Mouse (Mus musculus): ENCODE data around the gene Fgd1.
A peak's percentile ranks its signal among the peaks of the same experiment; 100 is the strongest.

Fgd1 gene

DNA sequence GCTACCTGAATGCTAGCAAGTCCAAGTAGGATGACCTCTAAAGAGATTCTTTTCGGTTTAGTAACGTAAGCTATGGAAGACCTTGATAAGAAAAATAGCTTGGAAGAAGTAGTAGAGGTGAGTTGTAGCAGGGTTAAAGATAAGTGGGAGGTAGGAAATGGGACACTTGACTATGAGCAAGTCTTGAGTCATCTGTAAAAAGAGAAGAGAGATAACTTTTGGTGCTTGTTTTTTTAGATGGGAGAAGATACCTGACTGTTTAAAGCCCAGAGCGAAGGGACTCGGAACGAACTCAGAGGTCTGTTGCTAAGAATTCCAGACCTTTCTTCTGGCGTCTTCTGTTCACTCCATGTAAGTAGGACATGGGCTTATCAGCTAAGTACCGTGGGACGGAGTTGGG is at the start of gene Fgd1:
Gene Fgd1, plus strand, starts transcription at position 301 of the 400 bp plus-strand sequence.
- DNase-seq (ENCODE audit: low read depth): no peak

DNA sequence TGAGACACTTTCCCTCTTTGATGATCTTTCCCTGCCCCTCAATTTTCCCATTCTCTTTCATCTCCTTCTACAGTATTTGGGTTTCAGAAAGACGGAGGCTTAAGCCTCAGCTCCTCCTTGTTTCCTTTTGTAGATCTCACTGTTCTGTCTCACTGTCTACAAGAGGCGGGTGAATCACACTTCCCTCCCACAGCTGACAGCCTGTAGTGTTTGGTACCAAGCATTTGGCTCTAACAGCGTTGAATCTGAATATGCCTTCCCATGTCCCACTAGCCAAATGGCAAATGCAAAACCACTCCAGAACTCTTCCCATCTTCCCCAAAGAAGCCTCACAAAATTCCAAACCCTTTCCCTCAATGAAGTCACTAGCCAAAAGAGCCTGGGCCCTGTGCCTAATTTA is 49.2 kb upstream of the Fgd1 start:
- DNase-seq (ENCODE audit: low read depth): no peak

DNA sequence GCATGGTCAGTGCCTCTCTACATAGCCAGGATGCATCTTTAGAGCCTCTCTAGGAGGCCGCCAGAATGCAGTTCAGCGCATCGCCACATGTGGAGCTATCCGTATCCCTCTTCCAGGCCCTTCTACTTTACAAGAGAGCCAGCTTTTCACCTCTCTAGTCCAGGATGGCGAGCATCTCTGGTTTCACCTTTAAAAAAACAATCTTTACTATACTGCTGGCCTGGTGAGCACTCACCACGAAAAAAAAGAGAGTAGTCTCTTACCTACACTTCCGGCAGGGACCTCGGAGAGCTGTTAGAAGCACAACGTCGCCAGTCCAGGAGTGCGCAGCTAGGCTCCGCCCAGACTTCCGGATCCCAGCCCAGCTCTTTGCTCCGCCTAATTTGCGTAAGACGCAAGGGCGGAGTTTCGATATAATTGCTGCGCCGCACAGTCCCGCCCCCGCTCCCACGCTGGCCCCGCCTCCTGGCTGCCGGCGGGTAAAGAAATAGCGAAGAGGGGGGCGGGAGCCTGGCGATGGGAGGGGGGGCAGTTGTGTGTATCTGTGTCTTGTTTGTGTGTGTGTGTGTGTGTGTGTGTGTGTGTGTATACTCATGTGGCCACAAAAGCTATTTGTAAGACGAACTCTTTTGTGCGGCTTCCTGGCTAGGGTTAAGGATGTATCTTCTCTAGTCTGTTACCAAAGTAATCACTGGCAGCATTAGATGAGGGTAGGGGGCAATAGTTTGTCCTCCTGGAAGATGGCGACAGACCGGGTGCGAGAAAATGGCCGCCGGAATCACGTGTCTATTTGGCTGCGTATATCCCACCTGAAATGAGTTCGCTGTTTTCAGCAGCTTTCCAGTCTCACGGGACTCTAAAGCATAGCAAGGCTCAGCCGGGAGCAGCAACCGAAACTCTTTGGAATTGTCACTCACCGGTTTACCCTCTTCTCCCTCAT is 28.7 kb upstream of the Fgd1 start, which contains the start of gene Gnl3l:
Gene Gnl3l, minus strand, starts transcription at position 385 of the 940 bp plus-strand sequence.
- peak; percentile 94 for DNase-seq (ENCODE audit: low read depth)

DNA sequence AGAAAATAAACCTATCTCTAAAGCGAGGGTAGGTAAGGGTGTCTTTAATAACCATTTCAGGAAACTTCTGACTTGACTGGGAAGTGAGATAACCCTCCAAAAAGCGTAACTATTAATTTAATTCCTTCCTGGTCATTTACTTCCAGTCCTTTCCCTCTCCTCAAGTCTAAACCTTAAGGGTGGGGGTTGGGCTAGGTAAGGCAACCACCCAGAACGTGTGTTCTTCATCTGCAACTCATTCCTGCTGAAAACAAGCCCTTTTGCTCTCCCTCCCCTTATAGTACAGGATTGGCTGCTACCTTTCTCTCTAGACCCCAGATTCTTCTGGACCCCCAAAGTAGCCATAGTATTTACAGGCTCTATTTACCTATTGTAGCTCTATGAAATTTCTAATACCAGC is 28.1 kb upstream of the Fgd1 start:
- DNase-seq (ENCODE audit: low read depth): no peak

DNA sequence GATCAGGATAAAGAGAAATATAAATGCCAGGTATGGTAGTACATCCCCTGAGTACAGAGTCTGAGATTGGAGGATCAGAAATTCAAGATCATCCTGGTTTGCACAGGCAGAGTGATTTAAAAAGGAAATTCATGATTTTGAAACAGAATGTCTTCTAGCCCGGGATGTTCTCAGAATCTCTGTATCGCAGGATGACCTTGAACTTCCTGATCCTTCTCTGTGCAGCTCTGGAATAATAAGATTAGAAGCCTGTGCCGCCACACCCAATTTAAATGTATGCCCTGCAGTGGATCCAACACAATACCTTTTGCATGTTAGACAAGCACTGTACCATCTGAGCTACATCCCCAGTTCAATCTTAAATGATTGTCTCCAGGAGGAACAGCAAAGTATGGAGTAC is 27.2 kb upstream of the Fgd1 start:
- DNase-seq (ENCODE audit: low read depth): no peak

DNA sequence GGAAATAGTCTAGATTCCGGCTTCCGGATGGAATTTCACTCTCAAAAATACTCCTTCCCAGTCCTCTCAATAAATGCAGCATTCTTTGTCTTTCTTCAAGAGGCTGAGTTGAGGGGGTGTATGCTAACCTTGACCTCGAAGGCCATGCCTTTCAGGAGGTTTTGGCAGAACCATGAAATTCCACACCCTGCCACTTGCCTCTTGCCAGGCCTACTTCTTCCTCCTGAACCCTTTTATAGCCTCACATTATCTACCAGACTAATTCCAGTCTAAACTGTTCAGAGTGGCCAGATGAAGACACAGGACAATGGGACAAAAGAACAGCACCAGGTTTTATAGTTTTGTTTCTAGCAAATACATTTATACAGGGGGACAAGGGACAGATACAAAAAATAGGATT is 14.6 kb upstream of the Fgd1 start:
- DNase-seq (ENCODE audit: low read depth): no peak

DNA sequence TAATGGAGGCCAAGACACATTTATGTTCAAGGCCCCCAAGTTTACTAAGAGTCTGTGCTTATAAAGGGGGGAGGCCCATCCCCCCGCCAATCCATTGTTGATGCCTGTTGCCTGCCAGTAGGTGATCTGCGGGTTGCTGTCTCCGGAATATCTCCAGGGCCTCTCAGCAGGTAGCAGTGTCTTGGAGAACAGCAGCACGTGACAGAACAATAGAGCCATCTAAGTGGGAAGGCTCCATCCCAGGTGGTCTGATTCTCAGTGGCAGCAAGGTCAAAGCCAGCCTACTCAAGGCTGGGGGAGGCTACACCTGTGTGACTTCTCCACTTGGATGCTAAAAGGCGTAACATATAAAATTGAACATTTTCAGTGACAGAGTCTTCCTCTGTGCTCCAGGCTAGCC is 4.7 kb upstream of the Fgd1 start:
- no peak for DNase-seq (ENCODE audit: low read depth)

DNA sequence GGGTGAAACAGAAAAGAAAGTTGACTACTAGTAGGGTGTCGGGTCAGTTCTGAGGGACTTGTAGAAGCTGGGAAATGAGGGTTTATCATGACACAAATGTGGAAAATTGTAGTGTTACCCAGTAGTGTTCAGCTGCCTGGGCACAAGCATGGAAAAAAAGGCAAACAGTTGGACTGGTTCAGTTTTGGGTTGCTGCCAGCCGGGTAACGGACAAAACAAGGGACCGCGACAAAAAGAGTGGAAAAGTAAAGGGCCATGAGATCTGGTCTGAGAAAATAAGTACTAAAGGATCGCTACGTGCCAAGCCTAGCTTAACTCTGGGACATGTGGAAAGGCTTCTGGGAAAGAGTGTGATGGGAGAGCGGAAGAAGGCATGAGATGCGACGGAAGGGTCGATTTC is 371 bp downstream of the Fgd1 start:
- DNase-seq (ENCODE audit: low read depth): no peak

DNA sequence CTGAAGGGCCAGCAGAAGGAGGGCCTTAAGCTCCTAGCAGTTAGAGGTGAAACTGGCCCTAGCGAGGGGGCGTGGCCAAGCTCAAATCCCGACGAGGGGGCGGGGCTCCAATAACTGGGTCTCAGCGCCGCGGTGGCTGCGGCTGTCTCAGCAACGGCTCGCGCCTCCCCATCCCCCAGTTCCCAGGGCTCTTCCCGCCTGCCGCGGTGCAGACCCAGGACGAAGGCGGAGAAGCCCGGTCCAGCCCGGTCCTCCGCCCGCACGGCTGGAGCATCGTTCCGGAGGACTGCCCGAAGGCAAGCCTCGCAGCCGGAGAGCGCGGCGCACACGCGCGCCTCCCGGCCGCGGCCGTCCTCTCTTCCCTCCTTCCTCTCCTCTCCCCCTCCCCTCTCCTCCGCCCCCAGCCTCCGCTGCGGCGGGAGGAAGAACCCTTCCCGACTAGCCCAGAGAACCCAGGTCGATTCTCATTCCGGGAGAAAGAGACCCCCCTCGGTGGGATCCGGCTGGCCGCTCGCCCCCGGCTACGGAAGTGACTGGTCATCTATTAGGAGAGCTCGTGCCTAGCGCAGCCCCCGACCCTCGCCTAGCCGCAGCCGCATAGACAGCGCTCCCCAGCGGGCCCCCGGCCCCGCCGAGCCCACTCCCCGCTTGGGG is 954 bp downstream of the Fgd1 start:
- DNase-seq (ENCODE audit: low read depth): peak; percentile 49

DNA sequence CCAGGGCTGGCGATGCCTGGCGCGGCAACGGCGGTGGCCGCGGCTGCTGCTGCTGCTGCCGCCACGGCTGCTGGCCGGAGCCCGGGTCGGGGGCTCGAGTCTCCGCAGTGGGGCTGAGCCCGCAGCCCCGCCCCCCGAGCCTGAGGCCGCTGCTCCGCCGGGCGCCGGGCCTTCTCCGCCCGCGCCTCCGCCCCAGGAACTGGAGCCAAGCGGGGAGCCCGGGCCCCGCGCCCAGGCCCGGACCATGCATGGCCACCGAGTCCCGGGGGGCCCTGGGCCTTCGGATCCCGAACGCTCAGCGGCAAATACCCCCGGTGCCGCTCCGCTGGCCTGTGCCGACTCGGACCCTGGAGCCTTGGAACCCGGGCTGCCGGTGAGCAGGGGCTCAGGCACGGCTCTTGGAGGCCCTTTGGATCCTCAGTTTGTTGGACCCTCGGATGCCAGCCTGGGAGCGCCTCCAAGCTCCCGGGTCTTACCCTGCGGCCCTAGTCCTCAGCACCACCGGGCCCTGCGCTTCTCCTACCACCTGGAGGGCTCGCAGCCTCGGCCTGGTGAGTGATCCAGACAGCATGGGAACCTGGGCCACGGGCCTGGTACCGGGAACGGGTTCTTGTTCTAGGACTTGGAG is 1.6 kb downstream of the Fgd1 start:
- DNase-seq (ENCODE audit: low read depth): peak; percentile 10

DNA sequence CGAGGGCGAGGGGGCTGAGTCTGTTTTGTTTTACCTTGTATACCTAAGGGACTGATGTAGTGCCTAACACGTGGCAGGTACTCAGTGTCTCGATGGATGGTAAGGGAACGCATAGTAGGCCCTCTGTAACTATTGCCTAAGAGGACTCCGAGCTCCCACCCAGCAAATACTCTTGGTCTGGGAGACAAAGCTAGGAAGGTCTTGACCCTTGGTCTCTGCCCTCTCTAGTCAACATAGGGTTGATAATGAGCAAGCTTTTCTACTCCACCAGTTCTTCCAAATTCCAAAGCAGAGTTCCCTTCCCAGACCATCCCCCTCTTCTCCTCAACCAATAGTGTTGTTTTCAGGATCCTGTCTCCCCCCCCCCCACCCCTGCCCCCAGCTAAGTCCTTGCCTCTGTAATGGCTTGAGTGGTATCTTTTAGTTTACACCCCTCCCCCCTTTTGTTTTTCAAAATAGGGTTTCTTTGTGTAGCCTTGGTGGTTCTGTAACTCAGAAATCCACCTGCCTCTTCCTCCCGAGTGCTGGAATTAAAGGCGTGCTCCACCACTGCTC is 3.8 kb downstream of the Fgd1 start:
- DNase-seq (ENCODE audit: low read depth): no peak

DNA sequence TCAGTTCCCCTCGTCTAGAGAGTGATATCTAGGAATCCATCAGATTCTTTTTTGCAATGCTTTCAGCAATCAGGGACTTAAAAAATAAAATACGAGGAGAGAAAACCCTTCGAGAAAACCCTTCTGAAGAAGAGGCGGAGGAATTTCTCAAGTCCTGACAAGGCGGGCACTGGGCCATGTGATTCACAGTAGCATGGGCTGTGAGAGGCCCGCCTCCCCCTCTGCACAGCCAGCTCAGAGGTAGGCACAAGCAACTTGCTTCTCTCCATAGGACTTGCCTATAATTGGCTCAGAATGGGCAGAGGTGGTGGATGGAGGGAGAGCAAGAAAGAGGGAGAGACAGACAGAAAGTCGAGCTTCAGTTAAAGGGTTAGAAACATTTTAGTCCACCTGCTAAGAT is 4.4 kb downstream of the Fgd1 start:
- DNase-seq (ENCODE audit: low read depth): no peak

DNA sequence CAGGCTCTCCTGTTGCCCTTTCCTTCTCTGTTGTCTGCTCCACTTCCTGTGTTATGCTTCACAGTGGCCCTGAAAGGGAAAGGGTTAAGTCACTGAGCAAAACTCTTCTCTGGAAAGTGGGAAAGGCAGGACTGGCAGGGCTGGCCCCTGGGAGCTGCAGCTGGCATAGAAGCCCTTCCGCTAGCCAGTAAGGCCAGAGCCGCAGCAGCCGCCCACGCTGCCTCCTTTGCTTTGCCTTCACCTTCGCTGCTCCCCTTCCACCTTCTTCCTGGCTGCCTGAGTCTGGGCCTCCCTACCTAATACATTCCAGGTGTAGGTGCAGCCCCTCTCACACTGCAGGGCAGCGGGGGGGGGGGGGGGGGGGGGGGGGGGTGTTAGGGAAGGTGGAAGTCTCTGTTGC is 8.5 kb downstream of the Fgd1 start:
- DNase-seq (ENCODE audit: low read depth): no peak

DNA sequence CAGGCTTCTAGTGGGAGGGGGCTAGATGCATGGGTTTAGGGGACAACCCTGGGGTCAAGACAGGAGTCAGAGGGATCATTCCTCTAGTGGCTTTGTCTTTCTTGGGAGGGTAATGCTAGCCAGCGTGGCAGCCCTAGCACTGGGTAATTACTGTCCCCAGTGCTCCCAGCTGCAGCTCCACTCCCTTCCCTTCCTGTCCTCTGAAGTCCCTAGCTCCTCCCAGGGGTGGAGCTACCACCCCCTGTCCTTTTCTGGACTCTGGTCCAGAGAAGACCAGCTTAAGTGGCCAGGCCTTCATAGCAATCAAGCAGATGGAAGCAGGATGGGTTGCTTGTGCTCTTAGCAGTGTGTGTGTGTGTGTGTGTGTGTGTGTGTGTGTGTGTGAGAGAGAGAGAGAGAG is 9.6 kb downstream of the Fgd1 start:
- no peak for DNase-seq (ENCODE audit: low read depth)

DNA sequence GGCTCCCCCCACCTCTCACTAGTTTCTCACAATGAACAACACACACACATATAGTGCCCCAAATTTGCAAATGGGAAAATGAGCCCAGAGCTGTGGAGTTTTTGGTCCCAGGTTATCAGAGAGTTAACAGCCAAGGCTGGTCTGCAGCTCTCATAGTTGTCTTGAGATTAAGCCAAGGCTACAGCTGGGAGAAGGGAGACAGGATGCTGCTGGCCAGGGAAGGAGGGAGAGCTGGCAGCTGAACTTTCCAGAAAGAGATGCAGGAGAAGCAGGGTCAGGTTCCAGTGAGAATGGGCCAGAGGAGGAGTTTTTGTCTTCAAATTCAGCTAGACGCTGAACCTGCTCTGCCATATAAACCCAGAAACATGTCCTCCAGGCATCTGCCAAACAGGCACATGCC is 13.4 kb downstream of the Fgd1 start:
- no peak for DNase-seq (ENCODE audit: low read depth)

DNA sequence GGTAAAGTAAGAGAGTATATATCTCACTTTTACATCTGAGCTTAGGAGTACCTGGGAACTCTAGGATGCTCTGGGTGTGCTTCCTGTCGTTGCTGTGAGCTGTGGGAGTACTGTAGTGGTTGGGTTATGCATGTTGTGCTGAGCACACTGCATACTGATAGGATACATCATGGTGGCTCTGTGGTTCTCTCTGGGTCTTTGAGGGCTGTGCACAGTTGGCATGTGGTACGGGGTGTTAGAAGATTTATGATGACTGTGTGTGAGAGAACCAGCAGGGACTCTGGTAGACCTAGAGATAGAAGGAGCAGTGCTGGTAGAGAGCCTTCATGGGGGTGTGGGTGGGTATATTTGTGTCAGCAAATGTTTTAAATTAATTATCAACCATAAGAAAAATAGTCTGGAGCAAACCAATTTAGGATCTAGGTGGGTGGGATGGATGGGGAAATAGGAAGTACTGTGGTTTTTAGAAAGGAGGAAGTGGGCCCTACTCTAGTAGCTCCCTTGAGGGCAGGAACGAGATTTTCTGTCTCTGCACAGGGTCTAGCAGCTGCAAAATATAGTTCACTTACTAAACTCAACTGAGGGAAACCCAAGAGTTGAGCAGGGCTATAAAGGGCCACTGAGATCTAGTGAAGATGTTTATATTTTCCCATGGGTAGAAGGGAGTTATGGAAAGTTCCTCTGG is 15.8 kb downstream of the Fgd1 start:
- DNase-seq (ENCODE audit: low read depth): no peak

DNA sequence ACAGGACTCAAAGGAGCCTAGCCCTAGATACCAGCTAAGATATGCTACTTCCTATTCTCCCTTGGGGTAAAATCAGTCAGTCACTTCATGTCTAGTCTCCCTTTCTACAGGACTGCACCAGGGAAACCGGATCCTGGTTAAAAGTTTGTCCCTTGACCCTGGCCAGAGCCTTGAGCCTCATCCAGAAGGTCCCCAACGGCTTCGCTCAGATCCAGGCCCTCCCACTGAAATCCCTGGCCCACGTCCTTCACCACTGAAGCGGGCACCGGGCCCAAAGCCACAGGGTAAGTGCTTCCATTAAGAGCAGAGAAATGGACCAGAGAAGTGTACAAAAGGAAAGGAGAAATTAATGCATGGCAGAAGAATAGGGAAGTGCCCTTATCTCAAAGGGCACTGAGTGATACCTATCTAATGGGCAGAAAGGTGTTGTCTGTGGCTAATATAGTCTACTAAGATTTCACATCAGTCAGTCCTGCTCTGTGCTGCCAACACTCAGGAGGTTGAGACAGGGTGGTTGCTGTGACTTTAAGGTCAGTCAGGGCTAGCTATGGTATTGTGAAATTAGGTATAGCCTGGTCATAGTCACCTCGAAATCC is 20.2 kb downstream of the Fgd1 start:
- no peak for DNase-seq (ENCODE audit: low read depth)

DNA sequence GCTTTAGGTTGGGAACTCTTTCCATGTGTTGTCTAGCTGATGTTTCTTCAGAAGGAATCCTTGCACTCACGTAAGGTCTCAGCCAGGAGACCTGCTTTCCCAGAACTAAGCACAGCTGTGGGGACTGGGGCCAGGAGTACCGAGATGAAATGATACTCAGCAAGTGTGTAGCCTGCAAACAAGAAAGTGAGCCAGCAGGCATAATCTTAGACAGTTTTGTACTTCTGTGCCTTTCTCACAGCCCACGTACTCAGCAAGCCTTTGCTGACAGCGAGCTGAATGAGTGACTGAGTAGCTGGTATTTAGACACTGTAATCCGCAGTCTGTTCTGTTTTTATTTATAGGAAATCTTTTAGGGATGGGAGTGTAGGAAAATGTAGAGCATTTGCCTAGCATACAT is 21.9 kb downstream of the Fgd1 start:
- DNase-seq (ENCODE audit: low read depth): no peak

DNA sequence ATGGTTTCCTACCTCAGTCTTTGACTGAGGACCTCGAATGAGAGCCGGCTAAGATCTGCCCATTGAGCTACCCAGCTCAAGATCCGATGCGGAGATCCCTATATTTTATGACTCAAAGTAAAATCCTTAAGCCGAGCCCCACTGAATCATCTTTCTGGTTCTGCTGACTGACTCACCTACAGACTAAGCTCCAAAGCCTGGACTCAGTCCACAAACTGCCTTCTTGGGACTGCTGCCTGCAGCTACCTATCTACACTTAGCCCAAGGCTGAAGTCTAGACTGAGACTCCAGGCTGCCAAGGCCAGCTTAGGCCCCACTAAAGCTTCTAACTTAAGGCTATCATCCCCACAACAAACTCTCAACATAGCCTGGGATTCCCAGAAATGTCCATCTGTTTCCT is 30.1 kb downstream of the Fgd1 start:
- no peak for DNase-seq (ENCODE audit: low read depth)

DNA sequence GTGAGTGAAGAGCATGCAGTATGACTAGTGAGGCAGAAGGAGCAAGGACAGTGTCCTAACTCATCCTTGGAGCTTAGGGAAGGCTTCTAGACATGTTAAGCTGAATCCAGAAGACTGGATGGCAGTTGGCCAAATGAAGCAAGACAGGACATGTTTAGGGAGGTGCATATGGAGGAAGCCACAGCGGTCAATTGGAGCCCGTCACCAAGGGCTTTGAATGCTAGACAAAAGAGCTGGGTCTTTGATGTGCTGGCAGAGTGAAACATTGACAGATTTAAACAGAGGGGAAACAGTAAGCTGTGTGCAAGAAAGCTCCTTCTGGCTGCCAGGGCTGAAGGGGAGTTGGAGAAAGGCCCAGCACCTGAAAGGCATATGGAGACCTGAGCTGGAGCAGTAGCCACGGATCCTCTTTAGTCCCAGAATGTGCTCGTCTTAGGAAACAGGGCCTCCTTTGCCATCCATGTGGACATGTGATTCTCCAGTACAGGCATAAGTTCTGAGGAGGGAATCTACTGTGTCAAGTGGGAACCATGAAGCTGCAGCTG is 31.1 kb downstream of the Fgd1 start:
- DNase-seq (ENCODE audit: low read depth): no peak

DNA sequence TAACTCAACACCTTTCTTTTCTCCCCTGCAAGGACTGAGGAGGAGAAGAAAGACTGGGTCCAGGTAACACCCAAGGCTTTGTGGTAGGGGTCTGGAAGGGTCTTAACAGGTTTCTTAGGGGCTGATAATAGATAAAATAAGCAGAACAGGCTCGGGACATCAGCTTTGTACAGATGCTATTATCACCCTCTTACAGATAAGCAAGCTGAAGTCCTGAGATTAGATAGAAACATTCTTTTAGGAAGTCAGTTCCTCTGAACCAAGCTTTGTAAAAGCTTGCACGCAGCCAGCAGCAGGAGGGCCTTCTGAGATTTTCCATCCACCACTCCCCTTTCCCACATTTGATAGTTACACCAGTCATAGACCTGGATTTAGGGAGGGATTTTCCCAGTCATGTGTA is 39.6 kb downstream of the Fgd1 start:
- no peak for DNase-seq (ENCODE audit: low read depth)

Data from induced T-regulatory cell, adult 2 months (primary cell).